Mouse (Mus musculus) neural tube, embryonic 11.5 days (tissue): ENCODE measurements around the gene Xirp2. TPM values are rescaled to one million over a fixed set of nuclear protein-coding genes. Genes with fewer than 3 reads are reported as not detected.

Experiments
- ATAC-seq: fragments of 200-750 bp; cut with Nextera tagmentation; 2 replicates; pipeline ENCODE4 v1.8.0; 2017; ENCODE audit warnings: moderate number of reproducible peaks, mild to moderate bottlenecking, moderate TSS enrichment, moderate library complexity; ENCODE audit not compliant: insufficient read depth, low FRiP score, low TSS enrichment
- DNase-seq: peaks from one replicate; pipeline ENCODE4 v3.0.0-alpha.2; 2015; ENCODE audit warnings: low spot score
- H3K27ac ChIP-seq: fragments of 300-500 bp; sonication (generic); 2 replicates; pipeline ENCODE4 v1.5.1; 2014; ENCODE audit warnings: low read depth, mild to moderate bottlenecking, low read length
- H3K27me3 ChIP-seq: fragments of 300-500 bp; sonication (generic); 2 replicates; pipeline ENCODE4 v1.6.1; 2014; ENCODE audit warnings: mild to moderate bottlenecking, low read length, mixed read lengths; ENCODE audit not compliant: control insufficient read depth, insufficient read depth
- H3K36me3 ChIP-seq: fragments of 300-500 bp; sonication (generic); 2 replicates; pipeline ENCODE4 v1.6.1; 2014; ENCODE audit warnings: mild to moderate bottlenecking, low read length, moderate library complexity, mixed read lengths; ENCODE audit not compliant: control insufficient read depth, insufficient read depth
- H3K4me1 ChIP-seq: fragments of 300-500 bp; sonication (generic); 2 replicates; pipeline ENCODE4 v1.6.1; 2014; ENCODE audit warnings: low read length, mixed read lengths; ENCODE audit not compliant: control insufficient read depth, insufficient read depth
- H3K4me2 ChIP-seq: fragments of 300-500 bp; sonication (generic); 2 replicates; pipeline ENCODE4 v1.6.1; 2014; ENCODE audit warnings: low read depth, mild to moderate bottlenecking, moderate library complexity
- H3K4me3 ChIP-seq: fragments of 300-500 bp; sonication (generic); 2 replicates; pipeline ENCODE4 v1.5.1; 2014; ENCODE audit warnings: low read depth, low read length
- H3K9ac ChIP-seq: fragments of 300-500 bp; sonication (generic); 2 replicates; pipeline ENCODE4 v1.6.1; 2014; ENCODE audit warnings: mild to moderate bottlenecking, low read length
- H3K9me3 ChIP-seq: fragments of 300-500 bp; sonication (generic); 2 replicates; pipeline ENCODE4 v1.6.1; 2016; ENCODE audit warnings: low read length; ENCODE audit not compliant: control insufficient read depth
- WGBS: fragments of 180-500 bp; shearing (Covaris S2); extraction: QIAGEN DNeasy Blood & Tissue Kit; methylation state at CpG from one replicate; pipeline ENCODE4 v1.1.7; 2014; 5-methylcytosine and 5-hydroxymethylcytosine counted together
- polyA plus RNA-seq: library from polyadenylated mRNA; unstranded; fragments of >200 nt; fragmentation: Nextera tagmentation; extraction: Ambion mirVana; gene quantifications from 2 replicates; pipeline ENCODE4 v1.2.1, GENCODE M21; 2014

Gene Xirp2
- polyA plus RNA-seq, 1 experiment from 2014 or later = not detected

DNA sequence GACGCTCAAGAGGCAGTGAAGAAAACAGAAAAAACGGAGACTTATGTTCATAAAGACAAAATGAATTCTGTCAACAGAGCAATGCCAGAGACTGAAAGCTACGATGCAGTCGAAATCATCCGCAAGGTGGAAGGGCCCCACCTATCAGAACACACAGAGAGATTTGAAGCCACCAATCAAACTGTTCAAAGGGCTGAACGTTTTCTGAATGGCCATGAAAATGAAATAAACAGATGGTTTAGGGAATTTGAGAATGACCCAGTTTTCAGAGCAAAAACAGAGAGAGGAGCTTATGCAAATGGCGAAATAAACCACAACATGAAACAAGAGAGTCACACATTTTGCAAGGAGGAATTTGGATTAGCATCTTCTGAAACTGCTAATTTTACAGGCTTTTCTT is 70.6 kb downstream of the Xirp2 start:
- 93% methylated on average over 7 of the region's 7 CpGs for whole genome bisulfite sequencing

GRCm38 (mm10) chr2:67535347-67535746 is 89.5 kb downstream of the Xirp2 start:
- Histone ChIP-seq H3K9me3 (no peaks in the 10 kb centered on the region), H3K9ac (no peak overlapping the region), H3K36me3 (no peaks in the 10 kb centered on the region), H3K4me1 (no peaks in the 10 kb centered on the region), H3K27me3 (no peaks in the 10 kb centered on the region), H3K4me2 (no peak overlapping the region), H3K4me3 (no peak overlapping the region), H3K27ac (no peak overlapping the region)
- ATAC-seq (no peak), DNase-seq (no peak)
- WGBS = 90% methylated on average over 2 of the region's 2 CpGs

More for the DNA sequence above, 70.6 kb downstream of the Xirp2 start:
- no peak overlapping the region for H3K27ac ChIP-seq
- no peaks in the 10 kb centered on the region for H3K4me1 ChIP-seq
- H3K9me3 ChIP-seq = no peaks in the 10 kb centered on the region
- no peaks in the 10 kb centered on the region for H3K36me3 ChIP-seq
- H3K27me3 ChIP-seq = no peaks in the 10 kb centered on the region
- H3K9ac ChIP-seq = no peak overlapping the region
- no peak for DNase-seq
- ATAC-seq = no peak
- H3K4me3 ChIP-seq = no peak overlapping the region
- no peak overlapping the region for H3K4me2 ChIP-seq

DNA sequence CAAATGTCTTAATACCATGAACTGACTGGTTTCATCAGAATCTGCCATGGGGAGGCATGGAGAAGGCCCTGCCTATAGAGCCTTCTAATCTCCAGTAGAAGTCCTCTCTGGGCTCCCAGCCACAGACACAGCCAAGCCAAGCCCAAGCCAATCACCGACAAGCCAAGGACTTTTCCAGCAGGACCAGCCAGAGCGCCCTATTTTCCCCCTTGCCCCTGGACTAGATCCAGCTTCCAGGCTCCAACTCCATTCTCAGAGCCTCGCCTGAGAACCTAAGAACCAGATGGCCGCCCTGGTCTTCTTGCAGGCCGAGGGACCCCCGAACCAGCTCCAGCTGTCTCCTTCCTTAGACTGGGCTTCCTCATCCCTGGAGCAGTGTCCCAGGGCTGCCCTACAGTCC is 93.6 kb downstream of the Xirp2 start:
- H3K27ac ChIP-seq = no peak overlapping the region
- DNase-seq (no peak), ATAC-seq (no peak)
- H3K4me1 ChIP-seq = no peaks in the 10 kb centered on the region
- no peaks in the 10 kb centered on the region for H3K9me3 ChIP-seq
- H3K4me2 ChIP-seq = no peak overlapping the region
- no peak overlapping the region for H3K4me3 ChIP-seq
- no peaks in the 10 kb centered on the region for H3K36me3 ChIP-seq
- no peak overlapping the region for H3K9ac ChIP-seq
- H3K27me3 ChIP-seq = no peaks in the 10 kb centered on the region
- 95% methylated on average over 6 of the region's 6 CpGs for WGBS

DNA sequence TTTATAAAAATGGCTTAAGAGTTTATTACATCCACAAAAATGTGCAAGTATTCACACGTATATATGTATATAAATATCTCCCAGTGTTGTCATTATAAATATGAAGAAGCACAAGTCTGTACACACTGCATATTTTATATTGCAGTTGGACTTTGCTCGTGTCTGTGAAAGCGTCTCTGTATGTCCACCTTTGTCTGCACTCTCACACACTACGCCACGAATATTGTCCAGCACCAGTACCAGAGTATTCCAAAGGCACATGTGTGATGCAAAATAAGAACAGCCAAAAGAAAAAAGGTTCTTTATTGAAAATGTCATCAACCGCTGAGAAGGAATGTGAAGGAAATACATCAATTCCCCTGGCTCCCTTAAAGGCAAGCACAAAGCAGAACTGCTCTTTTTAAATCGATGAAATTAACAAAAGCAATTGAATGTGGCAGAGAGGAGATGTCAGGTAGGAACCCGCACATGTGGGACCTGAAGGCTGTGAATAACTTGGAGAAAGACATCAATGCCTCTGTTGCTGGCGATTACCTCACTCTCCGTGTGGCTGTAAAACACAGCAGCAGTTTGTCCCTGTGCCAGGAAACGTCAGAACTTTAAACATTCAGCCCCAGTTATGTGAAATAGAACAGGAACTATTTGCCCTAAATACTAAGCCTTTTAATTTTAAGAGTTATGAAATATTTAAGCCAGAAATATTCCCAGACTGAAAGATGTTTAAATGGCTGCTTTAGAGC is 96.3 kb downstream of the Xirp2 start:
- Histone ChIP-seq H3K27me3 (no peaks in the 10 kb centered on the region), H3K27ac (no peak overlapping the region), H3K9ac (no peak overlapping the region), H3K4me2 (no peak overlapping the region), H3K9me3 (no peaks in the 10 kb centered on the region), H3K4me1 (no peaks in the 10 kb centered on the region), H3K4me3 (no peak overlapping the region), H3K36me3 (no peaks in the 10 kb centered on the region)
- ATAC-seq (no peak), DNase-seq (no peak)
- 67% methylated on average over 11 of the region's 11 CpGs for WGBS

DNA sequence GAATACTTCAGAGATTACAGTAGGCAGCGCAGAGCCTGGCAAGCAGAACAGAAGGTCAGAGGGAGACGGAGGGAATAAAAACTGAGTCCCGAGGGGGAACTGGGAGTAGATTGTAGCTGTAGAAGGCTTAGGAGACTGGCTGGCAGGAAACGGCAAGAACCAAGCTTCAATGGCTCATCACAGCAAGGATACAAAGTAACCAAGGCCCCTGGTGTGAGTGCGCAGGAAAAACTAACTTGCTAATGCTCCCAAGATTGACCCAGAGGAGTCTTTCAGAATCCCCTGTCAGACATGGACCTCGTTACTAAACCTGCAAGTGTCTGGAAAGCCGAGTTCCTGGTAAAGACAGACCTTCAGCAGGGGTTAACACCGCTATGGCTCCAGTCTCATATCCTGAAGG is 98.6 kb downstream of the Xirp2 start:
- ATAC-seq = no peak
- no peak overlapping the region for H3K9ac ChIP-seq

GRCm38 (mm10) chr2:67564851-67565479 is 119.2 kb downstream of the Xirp2 start:
- no peaks in the 10 kb centered on the region for H3K9me3 ChIP-seq
- 3% methylated on average over 23 of the region's 23 CpGs for WGBS
- no peaks in the 10 kb centered on the region for H3K36me3 ChIP-seq
- H3K4me1 ChIP-seq = no peaks in the 10 kb centered on the region; the same call in 1 of the 2 replicates
- H3K9ac ChIP-seq = peak overlapping the region; percentile 73
- ATAC-seq (peak; percentile 77), DNase-seq (no peak)
- H3K4me3 ChIP-seq = peak overlapping the region; percentile 78
- peak overlapping the region; percentile 81 for H3K4me2 ChIP-seq
- H3K27me3 ChIP-seq = no peaks in the 10 kb centered on the region
- peak overlapping the region; percentile 93 for H3K27ac ChIP-seq

More for the DNA sequence above, 98.6 kb downstream of the Xirp2 start:
- Histone ChIP-seq H3K36me3 (no peaks in the 10 kb centered on the region), H3K4me1 (no peaks in the 10 kb centered on the region), H3K27ac (no peak overlapping the region), H3K27me3 (no peaks in the 10 kb centered on the region), H3K9me3 (no peaks in the 10 kb centered on the region), H3K4me3 (no peak overlapping the region), H3K4me2 (no peak overlapping the region)
- DNase-seq = no peak
- 72% methylated on average over 8 of the region's 8 CpGs for WGBS

DNA sequence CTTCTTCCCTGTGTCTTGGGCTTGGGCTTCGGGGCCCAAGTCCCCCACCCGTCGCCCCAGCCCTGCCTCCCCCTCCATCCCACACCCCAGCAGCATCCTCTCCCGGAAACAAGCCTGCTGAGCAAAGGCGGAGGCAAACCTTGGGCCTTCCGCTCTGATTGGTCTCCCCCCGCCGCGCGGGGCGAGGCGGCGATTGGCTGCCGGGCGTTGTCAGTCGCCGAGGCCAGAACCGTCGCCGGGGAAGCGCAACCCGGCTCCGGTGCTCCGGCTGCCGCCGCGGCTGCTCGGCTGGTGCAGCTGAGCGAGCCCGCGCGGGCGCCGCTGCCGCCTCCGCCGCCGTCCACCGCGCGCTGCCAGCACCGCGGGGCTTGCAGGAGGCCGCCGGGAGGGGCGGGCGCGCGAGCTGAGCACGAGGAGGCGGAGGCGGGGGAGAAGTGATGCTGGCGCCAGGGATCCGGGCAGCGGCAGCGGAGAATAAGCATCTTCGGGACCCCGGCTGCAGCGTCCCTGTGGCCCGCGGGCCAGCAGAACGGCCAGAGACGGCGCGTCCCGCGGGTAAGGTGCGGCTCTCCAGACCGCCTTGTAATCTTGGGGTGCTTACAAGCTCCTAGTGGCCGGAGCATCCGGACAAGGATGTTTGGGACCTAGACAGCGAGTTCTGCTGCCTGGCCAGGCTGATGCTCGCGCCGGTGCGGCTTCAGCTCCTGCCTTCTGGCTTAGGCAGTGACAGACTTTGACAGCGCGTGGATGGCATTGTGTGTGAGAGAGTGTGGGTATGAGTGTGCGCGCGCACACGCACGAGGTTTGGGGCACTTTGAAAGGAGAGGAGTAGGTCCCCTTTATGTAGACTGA is 119.9 kb downstream of the Xirp2 start, which contains the start of gene B3galt1:
Gene B3galt1, plus strand, starts transcription at position 392 of the 852 bp plus-strand sequence.
- Histone ChIP-seq H3K27me3 (no peaks in the 10 kb centered on the region), H3K4me1 (no peaks in the 10 kb centered on the region; the same call in 1 of the 2 replicates), H3K4me3 (peak within 1 kb of the TSS; percentile 78), H3K4me2 (peak within 1 kb of the TSS; percentile 81), H3K9ac (peak within 1 kb of the TSS; percentile 73), H3K27ac (peak within 1 kb of the TSS; percentile 93), H3K36me3 (no peaks in the 10 kb centered on the region), H3K9me3 (no peaks in the 10 kb centered on the region)
- under 1% methylated on average over 76 of the region's 83 CpGs for WGBS
- ATAC-seq (peak; percentile 97), DNase-seq (peak; percentile 95)

DNA sequence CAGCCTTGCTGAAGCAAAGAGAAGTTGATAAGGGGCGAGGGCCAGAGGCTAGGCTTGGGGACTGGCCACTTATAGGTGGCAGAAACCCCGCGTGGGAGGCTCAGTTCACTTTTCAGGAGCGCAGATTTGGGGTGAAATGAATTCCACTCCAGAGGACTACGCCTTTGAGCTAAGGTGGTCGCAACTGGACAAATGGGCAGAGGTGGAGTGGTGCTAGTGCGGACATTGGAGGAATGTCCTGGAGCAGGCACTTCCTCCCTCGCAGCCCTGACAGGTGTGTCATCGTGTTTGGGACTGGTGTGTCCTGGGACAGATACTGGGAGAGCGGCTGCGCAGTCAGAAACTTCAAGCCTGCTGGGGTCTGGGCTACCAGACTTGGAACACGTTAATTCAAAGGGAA is 120.8 kb downstream of the Xirp2 start:
- DNase-seq = peak; percentile 18

More for the DNA sequence above, 120.8 kb downstream of the Xirp2 start:
- ATAC-seq = no peak; the same call in 1 of the 2 replicates
- H3K4me1 ChIP-seq = no peaks in the 10 kb centered on the region; the same call in 1 of the 2 replicates
- no peaks in the 10 kb centered on the region for H3K9me3 ChIP-seq
- 3% methylated on average over 12 of the region's 12 CpGs for WGBS
- no peaks in the 10 kb centered on the region for H3K36me3 ChIP-seq
- peak overlapping the region; percentile 81 for H3K4me2 ChIP-seq
- peak overlapping the region; percentile 73 for H3K9ac ChIP-seq
- H3K27me3 ChIP-seq = no peaks in the 10 kb centered on the region
- peak overlapping the region; percentile 78 for H3K4me3 ChIP-seq
- no peak overlapping the region for H3K27ac ChIP-seq
